Mouse (Mus musculus) forebrain, embryonic 13.5 days (tissue): ENCODE results near the gene Glycam1. TPM values are rescaled to one million over a fixed set of nuclear protein-coding genes. Genes with fewer than 3 reads are reported as not detected.

Experiments
- ATAC-seq: fragments of 200-750 bp; cut with Nextera tagmentation; 2 replicates; pipeline ENCODE4 v1.8.0; 2017
- H3K27ac ChIP-seq: fragments of 300-500 bp; sonication (generic); 2 replicates; pipeline ENCODE4 v1.5.1; 2015; ENCODE audit warnings: inconsistent platforms, mild to moderate bottlenecking, moderate library complexity
- H3K27me3 ChIP-seq: fragments of 300-500 bp; sonication (generic); 2 replicates; pipeline ENCODE4 v1.6.1; 2015; ENCODE audit warnings: mild to moderate bottlenecking, inconsistent platforms
- H3K36me3 ChIP-seq: fragments of 300-500 bp; sonication (generic); 2 replicates; pipeline ENCODE4 v1.6.1; 2015; ENCODE audit warnings: mild to moderate bottlenecking, inconsistent platforms; ENCODE audit not compliant: poor library complexity, severe bottlenecking
- H3K4me1 ChIP-seq: fragments of 300-500 bp; sonication (generic); 2 replicates; pipeline ENCODE4 v1.6.1; 2015; ENCODE audit warnings: inconsistent platforms
- H3K4me2 ChIP-seq: fragments of 300-500 bp; sonication (generic); 2 replicates; pipeline ENCODE4 v1.6.1; 2015; ENCODE audit warnings: inconsistent platforms, mild to moderate bottlenecking, moderate library complexity
- H3K4me3 ChIP-seq: fragments of 300-500 bp; sonication (generic); 2 replicates; pipeline ENCODE4 v1.5.1; 2015; ENCODE audit warnings: mild to moderate bottlenecking, inconsistent platforms
- H3K9ac ChIP-seq: fragments of 300-500 bp; sonication (generic); 2 replicates; pipeline ENCODE4 v1.6.1; 2015; ENCODE audit warnings: mild to moderate bottlenecking, inconsistent platforms
- H3K9me3 ChIP-seq: fragments of 300-500 bp; sonication (generic); replicated peaks from 2 replicates; pipeline ENCODE4 v1.6.1; 2016; ENCODE audit warnings: inconsistent platforms
- WGBS: fragments of 180-500 bp; shearing (Covaris S2); methylation state at CpG from one replicate; pipeline ENCODE4 v1.1.7; 2015; 5-methylcytosine and 5-hydroxymethylcytosine counted together
- polyA plus RNA-seq: library from polyadenylated mRNA; unstranded; fragments of >200 nt; fragmentation: Nextera tagmentation; extraction: Ambion mirVana; gene quantifications from 2 replicates; pipeline ENCODE4 v1.2.1, GENCODE M21; 2015

The Glycam1 gene
- polyA plus RNA-seq, 1 experiment from 2014 or later, result not detected

DNA sequence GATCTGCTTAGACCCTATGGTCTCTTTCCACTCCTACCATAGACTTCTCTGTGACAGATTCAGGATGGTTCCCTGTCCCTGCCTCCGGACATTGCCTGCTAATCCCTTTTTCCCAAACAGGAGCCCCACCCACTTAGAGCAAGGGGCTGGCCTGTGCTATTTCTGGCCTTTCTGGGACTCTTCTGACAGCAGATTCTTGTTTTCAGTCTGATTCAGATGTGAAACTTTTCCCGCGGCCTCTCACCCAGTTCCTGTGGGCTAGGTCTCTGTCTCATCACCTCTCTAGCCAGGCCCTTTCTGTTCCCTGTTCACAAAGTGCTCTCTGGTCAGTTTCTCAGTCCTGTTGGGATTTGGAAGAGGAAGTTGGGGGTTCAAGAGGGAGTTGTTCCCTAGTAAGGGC lies 50.0 kb downstream of the Glycam1 start:
- Histone ChIP-seq H3K36me3 (no peaks in the 10 kb centered on the region), H3K9me3 (no peaks in the 10 kb centered on the region), H3K4me3 (peak overlapping the region; percentile 41), H3K4me2 (peak overlapping the region; percentile 59), H3K27ac (peak overlapping the region; percentile 96), H3K27me3 (no peaks in the 10 kb centered on the region), H3K9ac (peak overlapping the region; percentile 60), H3K4me1 (peaks cover 70% of the 10 kb centered on the region)
- no peak for ATAC-seq
- 32% methylated on average over 3 of the region's 3 CpGs for WGBS

DNA sequence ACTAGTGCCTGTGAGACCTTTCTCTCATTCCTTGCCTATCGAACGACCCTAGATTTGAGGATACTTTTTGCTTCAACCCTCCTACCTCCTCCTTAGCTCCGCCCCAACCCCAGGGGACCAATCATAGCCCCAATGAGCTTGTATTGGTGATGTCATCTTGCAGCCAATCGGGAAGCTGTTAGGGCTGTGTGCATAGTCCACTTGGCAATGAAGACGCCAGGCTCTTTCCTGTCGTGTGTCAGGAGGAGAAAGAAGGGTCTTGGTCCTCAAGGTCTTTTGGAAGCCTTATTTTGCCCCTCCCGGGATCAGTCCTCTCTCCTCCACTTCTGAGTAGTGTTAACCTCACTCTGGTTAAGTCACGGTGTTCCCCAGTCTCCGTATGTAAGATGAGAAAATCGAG lies 50.8 kb downstream of the Glycam1 start:
- 3% methylated on average over 10 of the region's 10 CpGs for WGBS

DNA sequence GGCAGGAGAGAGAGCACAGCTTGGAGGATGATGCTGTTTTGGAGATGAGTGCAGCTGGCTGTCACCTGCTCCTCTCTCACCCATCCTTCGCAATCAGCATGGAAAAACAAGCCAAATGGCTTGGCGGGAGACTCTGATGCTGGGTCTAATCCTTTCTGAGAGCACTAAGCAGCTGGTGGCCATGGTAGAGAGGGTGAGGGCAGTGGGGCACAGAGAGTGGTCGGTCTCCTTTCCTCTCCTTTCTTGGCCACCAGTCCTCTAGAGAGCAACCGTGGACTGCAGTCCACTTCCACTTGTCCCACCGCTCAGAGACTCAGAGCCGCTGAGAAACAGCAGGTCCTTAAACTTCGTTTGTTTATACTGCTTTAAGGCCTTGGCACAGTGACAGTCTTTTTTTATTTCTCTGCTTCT lies 51.3 kb downstream of the Glycam1 start:
- ATAC-seq, result peak; percentile 39
- Histone ChIP-seq H3K4me1 (peaks cover 70% of the 10 kb centered on the region), H3K4me2 (peak overlapping the region; percentile 59), H3K9me3 (no peaks in the 10 kb centered on the region), H3K9ac (peak overlapping the region; percentile 41; the same call in 1 of the 2 replicates), H3K27ac (peak overlapping the region; percentile 96), H3K36me3 (no peaks in the 10 kb centered on the region), H3K27me3 (no peaks in the 10 kb centered on the region), H3K4me3 (peak overlapping the region; percentile 41; the same call in 1 of the 2 replicates)
- WGBS, result 8% methylated on average over 7 of the region's 7 CpGs

More for the DNA sequence above, 50.8 kb downstream of the Glycam1 start:
- Histone ChIP-seq H3K36me3 (no peaks in the 10 kb centered on the region), H3K27me3 (no peaks in the 10 kb centered on the region), H3K9me3 (no peaks in the 10 kb centered on the region), H3K4me1 (peaks cover 70% of the 10 kb centered on the region), H3K4me2 (peak overlapping the region; percentile 59), H3K9ac (peak overlapping the region; percentile 69), H3K27ac (peak overlapping the region; percentile 96), H3K4me3 (peak overlapping the region; percentile 41)
- ATAC-seq, result peak; percentile 94

Other genes with a start within 250 kb of the Glycam1 start
- 11.3 and 12.0 TPM in 2 replicates for gene Zfp385a, start 225.0 kb downstream of the Glycam1 start, polyA plus RNA-seq
- gene Itga5, start 198.3 kb downstream of the Glycam1 start, polyA plus RNA-seq, result 7.7 and 8.0 TPM in 2 replicates
- gene Gtsf1, start 134.6 kb downstream of the Glycam1 start, polyA plus RNA-seq, result not detected in 2 replicates
- not detected in 2 replicates for gene Gtsf2, start 116.6 kb downstream of the Glycam1 start, polyA plus RNA-seq
- gene Nckap1l, start 111.3 kb downstream of the Glycam1 start, polyA plus RNA-seq, result 1.0 and 1.2 TPM in 2 replicates
- gene Pde1b, start 62.0 kb downstream of the Glycam1 start, polyA plus RNA-seq, result 60.5 and 61.6 TPM in 2 replicates
- gene Ppp1r1a, start 27.1 kb downstream of the Glycam1 start, polyA plus RNA-seq, result 82.3 and 85.8 TPM in 2 replicates
- not detected in 2 replicates for gene Mucl1, start 190.4 kb upstream of the Glycam1 start, polyA plus RNA-seq